Mouse (Mus musculus) neutrophil, adult 59 days (primary cell): ENCODE measurements around the gene Oip5. TPM values are rescaled to one million over a fixed set of nuclear protein-coding genes. Genes with fewer than 3 reads are reported as not detected.

Source experiments
- total RNA-seq, 2 experiments: library from RNA; stranded (reverse); gene quantifications; 1 replicate in 1 of 2; 2 replicates in 1 of 2; pipeline ENCODE4 v1.2.4; 2023

Oip5 gene
- total RNA-seq: 1 to 10 TPM; 7.6 to 9.3 TPM

DNA sequence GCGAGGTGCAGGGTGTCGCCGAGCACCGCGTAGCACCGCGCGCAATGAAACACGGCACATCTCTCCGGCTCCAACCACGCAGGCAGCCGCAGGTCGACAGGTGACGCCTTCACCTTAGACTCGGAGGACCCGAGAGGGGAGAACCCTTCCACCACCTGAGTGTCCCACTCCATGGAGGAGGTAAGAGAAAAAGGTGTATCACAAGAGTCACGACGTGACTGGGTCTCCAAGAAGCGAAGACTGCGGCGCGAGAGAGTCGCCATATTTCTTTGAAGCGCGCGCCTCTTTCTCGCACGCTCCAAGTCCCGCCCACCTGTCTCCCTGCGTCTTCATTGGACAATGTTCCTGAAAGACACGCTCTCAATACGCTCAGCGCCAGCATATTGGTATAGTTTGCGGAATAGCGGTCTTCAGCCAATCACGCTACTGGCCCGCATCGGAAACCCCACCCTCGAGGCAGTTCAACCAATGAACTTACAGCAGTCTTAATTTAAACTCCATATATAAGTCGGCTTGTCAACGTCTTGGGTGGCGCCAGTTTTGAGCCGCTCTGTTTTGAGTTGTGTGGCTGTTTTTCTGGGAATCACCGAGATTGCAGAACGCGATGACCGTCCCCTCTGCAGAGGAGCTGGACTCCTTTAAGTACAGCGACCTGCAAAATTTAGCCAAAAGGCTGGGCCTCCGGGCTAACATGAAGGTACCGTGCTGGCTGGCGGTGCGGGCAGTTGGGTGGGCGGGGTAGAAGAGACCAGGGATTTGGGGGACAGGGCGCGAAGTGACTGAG, at the start of gene Oip5, which contains the start of gene Nusap1:
Gene Oip5 (minus strand): TSS at position 271 of the 784 bp plus-strand sequence.
Gene Nusap1 (plus strand): TSS at position 100 of the 784 bp plus-strand sequence.

DNA sequence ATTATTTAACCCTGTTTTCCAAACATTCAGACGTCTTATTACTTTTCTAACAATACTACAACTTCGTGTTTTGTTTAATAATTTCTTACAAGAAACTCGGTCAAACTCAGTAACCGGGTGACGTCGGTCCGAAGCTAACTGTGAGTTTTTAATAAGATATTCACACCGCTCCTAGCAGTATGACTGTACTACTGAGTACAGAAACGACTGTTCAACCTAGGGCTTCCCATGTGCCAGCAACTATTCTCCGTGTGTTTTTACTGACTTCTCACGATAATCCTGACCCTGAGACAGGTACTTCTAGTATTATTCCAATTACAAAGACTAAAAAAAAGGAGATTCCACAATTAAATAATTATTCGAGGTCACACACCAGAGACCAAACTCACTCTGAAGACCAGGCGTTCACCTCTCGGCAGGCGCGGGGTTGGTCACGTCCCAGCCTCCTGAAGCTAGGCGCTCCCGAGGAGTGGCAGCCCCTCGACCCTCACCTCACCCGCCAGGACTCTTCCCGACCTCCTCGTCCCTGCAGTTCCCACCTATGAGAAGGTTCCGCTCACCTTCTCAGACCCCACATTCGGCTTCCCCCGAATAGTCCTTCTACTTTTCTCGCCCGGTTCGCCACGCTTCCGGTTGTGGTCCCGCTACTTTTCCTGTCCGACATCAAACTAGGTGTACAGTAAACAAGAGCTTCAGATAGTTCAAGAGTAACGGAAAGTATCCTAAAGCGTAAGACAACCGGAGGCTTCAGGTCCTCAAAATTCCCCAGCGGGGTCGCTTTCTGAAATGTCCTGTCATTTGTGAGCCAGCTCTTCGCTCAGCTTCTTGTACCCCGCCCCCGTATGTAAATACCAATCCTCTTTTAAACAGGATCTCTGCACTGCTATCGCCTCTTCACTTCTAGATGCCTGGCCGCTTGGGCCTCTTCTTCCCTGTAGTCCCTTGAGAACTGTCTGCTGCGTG, 44.2 kb upstream of the Oip5 start, which contains the start of gene Ndufaf1:
Gene Ndufaf1 (minus strand): TSS at position 608 of the 963 bp plus-strand sequence.

Other genes starting within 250 kb of the Oip5 start
- gene Ino80, start 140.8 kb downstream of the Oip5 start, total RNA-seq: 10 to 100 TPM; 17.8 to 20.6 TPM
- gene Exd1, start 70.8 kb downstream of the Oip5 start, total RNA-seq: under 1 TPM; 0.36 to 0.44 TPM
- gene Chp1, start 70.8 kb downstream of the Oip5 start, total RNA-seq: 100 to 1,000 TPM; 187 to 198 TPM
- 10 to 100 TPM; 34.5 to 41.5 TPM for gene Nusap1, start 171 bp downstream of the Oip5 start, total RNA-seq
- 1 to 10 TPM; 7.2 to 8.2 TPM for gene Ndufaf1, start 44.4 kb upstream of the Oip5 start, total RNA-seq
- 10 to 100 TPM; 26.9 to 31.5 TPM for gene Rtf1, start 56.6 kb upstream of the Oip5 start, total RNA-seq
- under 1 TPM in 1 of 2 experiments, not detected in 1; 0.20 TPM for gene Itpka, start 123.9 kb upstream of the Oip5 start, total RNA-seq
- gene Ltk, start 142.0 kb upstream of the Oip5 start, total RNA-seq: not detected
- 10 to 100 TPM in 1 of 2 experiments, 1 to 10 TPM in 1; 7.9 to 10.5 TPM for gene Rpap1, start 169.1 kb upstream of the Oip5 start, total RNA-seq
- gene Tyro3, start 179.3 kb upstream of the Oip5 start, total RNA-seq: 1 to 10 TPM in 1 of 2 experiments, under 1 TPM in 1; 0.24 to 1.3 TPM